8 mouse cellular contexts compared by ENCODE assay signal in the genomic region with DNA sequence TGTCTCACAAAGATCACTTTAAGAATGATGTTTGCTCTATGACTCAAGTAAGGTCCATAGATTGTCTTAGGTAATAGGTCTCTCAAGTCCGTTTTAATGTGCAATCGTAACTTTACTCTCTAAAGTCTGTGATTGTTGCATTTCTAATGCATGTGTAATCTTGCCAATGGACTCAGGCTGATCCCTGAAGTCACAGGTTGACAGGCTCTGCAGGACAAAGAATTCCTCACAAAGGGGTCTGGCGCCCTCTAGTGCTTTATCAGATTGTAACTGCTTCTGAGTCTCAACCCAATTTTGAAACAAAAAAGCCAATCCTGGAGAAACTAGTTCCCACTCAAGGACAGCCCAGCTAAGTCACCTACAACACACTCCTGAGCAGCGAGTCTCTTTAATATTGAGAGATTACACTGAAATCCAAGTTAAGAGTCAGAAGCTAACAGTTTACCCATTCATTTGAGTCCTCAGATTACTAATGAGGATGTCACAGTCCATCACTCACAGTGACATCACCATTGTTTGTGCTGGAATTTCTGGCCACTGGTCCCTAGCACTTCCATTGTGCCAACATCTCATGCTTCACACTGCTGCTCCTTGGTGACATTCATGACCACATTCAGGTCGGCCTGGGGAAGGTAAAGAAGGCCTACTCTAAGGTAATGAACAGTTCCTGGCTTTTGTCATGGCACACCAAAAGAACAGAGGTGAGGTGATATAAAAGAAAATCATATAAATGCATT. TPM values are rescaled to one million over a fixed set of nuclear protein-coding genes. Genes with fewer than 3 reads are reported as not detected.
A peak's percentile ranks its signal among the peaks of the same experiment; 100 is the strongest.
DNase-seq lines count a peak whose midpoint lies in the region; ATAC-seq and TF ChIP-seq lines count a peak whose summit lies in the region.

No protein-coding gene starts in this region.

- no peak overlapping the region for H3K9ac ChIP-seq in heart, adult 2 months (ENCODE audit: low read depth, low read length)
- H3K9ac ChIP-seq in heart, embryonic 12.5 days = no peak overlapping the region
- no peak overlapping the region for H3K9ac ChIP-seq in forebrain, embryonic 16.5 days (replicated peaks; ENCODE audit: low read depth, low read length)
- H3K9ac ChIP-seq in hindbrain, embryonic 15.5 days = no peak overlapping the region

- no peak overlapping the region for H3K27ac ChIP-seq in heart, adult 2 months
- no peak overlapping the region for H3K27ac ChIP-seq in heart, embryonic 12.5 days (ENCODE audit: poor library complexity, severe bottlenecking)
- no peak overlapping the region for H3K27ac ChIP-seq in forebrain, embryonic 16.5 days (ENCODE audit: low read length)
- H3K27ac ChIP-seq in hindbrain, embryonic 15.5 days (replicated peaks) = no peak overlapping the region

- intact Hi-C loops in heart, adult 2 months (cut with DNase I) = loop anchor here (2.0 kb wide), 1 partner anchor 1608 kb away; no protein-coding TSS in a partner anchor

- no peak for ATAC-seq in heart, embryonic 12.5 days (ENCODE audit: insufficient number of reproducible peaks, low FRiP score)
- ATAC-seq in forebrain, embryonic 16.5 days = peak; percentile 61
- peak; percentile 59 for ATAC-seq in hindbrain, embryonic 15.5 days (ENCODE audit: low FRiP score, low read depth)

- H3K36me3 ChIP-seq in heart, adult 2 months (ENCODE audit: control insufficient read depth, insufficient read depth, low read length) = no peaks in the 10 kb centered on the region
- no peaks in the 10 kb centered on the region for H3K36me3 ChIP-seq in heart, embryonic 12.5 days
- H3K36me3 ChIP-seq in forebrain, embryonic 16.5 days (ENCODE audit: control insufficient read depth, insufficient read depth) = no peaks in the 10 kb centered on the region
- no peaks in the 10 kb centered on the region for H3K36me3 ChIP-seq in hindbrain, embryonic 15.5 days

- H3K4me2 ChIP-seq in heart, embryonic 12.5 days = no peak overlapping the region
- no peak overlapping the region for H3K4me2 ChIP-seq in forebrain, embryonic 16.5 days (ENCODE audit: low read length)
- no peak overlapping the region for H3K4me2 ChIP-seq in hindbrain, embryonic 15.5 days

- peak; percentile 91 for TF ChIP-seq CTCF in heart, adult 2 months (IDR thresholded peaks at IDR 0.05)

- no peaks in the 10 kb centered on the region for H3K27me3 ChIP-seq in heart, adult 2 months (ENCODE audit: control insufficient read depth, insufficient read depth, low read length)
- no peaks in the 10 kb centered on the region for H3K27me3 ChIP-seq in heart, embryonic 12.5 days (replicated peaks)
- H3K27me3 ChIP-seq in forebrain, embryonic 16.5 days (replicated peaks; ENCODE audit: control insufficient read depth, insufficient read depth, low read length) = no peaks in the 10 kb centered on the region
- H3K27me3 ChIP-seq in hindbrain, embryonic 15.5 days = no peaks in the 10 kb centered on the region

- WGBS in heart, adult 2 months = 16% methylated on average over 5 of the region's 5 CpGs
- WGBS in heart, embryonic 12.5 days = 18% methylated on average over 5 of the region's 5 CpGs
- 11% methylated on average over 5 of the region's 5 CpGs for whole genome bisulfite sequencing in forebrain, embryonic 16.5 days
- WGBS in hindbrain, embryonic 15.5 days = 4% methylated on average over 5 of the region's 5 CpGs

- no peaks in the 10 kb centered on the region for H3K4me1 ChIP-seq in heart, adult 2 months (ENCODE audit: control insufficient read depth, insufficient read depth, low read length)
- H3K4me1 ChIP-seq in heart, embryonic 12.5 days (replicated peaks) = peaks cover 9% of the 10 kb centered on the region; the same call in 1 of the 2 replicates
- H3K4me1 ChIP-seq in forebrain, embryonic 16.5 days (replicated peaks; ENCODE audit: control insufficient read depth, insufficient read depth, low read length) = no peaks in the 10 kb centered on the region
- H3K4me1 ChIP-seq in hindbrain, embryonic 15.5 days (replicated peaks) = no peaks in the 10 kb centered on the region

- H3K9me3 ChIP-seq in heart, embryonic 12.5 days (replicated peaks) = no peaks in the 10 kb centered on the region
- H3K9me3 ChIP-seq in forebrain, embryonic 16.5 days (ENCODE audit: control insufficient read depth, low read length) = no peaks in the 10 kb centered on the region
- no peaks in the 10 kb centered on the region for H3K9me3 ChIP-seq in hindbrain, embryonic 15.5 days

- no peak for TF ChIP-seq POLR2A in heart, adult 2 months (IDR thresholded peaks at IDR 0.05; ENCODE audit: insufficient read depth, low read depth, low read length)

- TF ChIP-seq EP300 in heart, adult 2 months (IDR thresholded peaks at IDR 0.05; ENCODE audit: insufficient read depth, low read depth, low read length) = 0 out of 2 replicates have a peak, but pooled peaks have one; percentile 41

- no peaks in the 10 kb centered on the region for H3K79me2 ChIP-seq in heart, adult 2 months (replicated peaks; ENCODE audit: control insufficient read depth, insufficient read depth, low read length)

- DNase-seq in heart, adult 2 months = peak; percentile 50 to 56
- peak; percentile 77 to 81 for DNase-seq in cerebellum, adult 18-20 months
- peak; percentile 52 to 71 for DNase-seq in layer of hippocampus, postnatal 25 days (ENCODE audit: extremely low spot score in 1 of 2, low spot score in 1 of 2)
- peak; percentile 89 for DNase-seq in mesoderm, embryonic 11.5 days (ENCODE audit: low read depth, low spot score)
- peak; percentile 55 for DNase-seq in right cerebral cortex, postnatal 25 days

- H3K4me3 ChIP-seq in heart, adult 2 months = no peak overlapping the region
- no peak overlapping the region for H3K4me3 ChIP-seq in heart, embryonic 12.5 days
- no peak overlapping the region for H3K4me3 ChIP-seq in forebrain, embryonic 16.5 days (replicated peaks; ENCODE audit: low read length)
- no peak overlapping the region for H3K4me3 ChIP-seq in hindbrain, embryonic 15.5 days

RNA-seq across cellular contexts. Expression of gene Rbm43, which starts 19.9 kb away (rescaled TPM):
- 1 to 10 TPM; 3.9 to 4.0 TPM for total RNA-seq in heart, adult 2 months (2021)
- 3.6 and 4.5 TPM in 2 replicates for polyA plus RNA-seq in heart, adult 2 months (2012; rRNA removed)
- polyA plus RNA-seq in heart, embryonic 12.5 days (2016; fragmentation: Nextera tagmentation; extraction: Ambion mirVana) = 11.7 and 12.7 TPM in 2 replicates
- polyA plus RNA-seq in forebrain, embryonic 16.5 days (2015; fragmentation: Nextera tagmentation; extraction: Ambion mirVana) = 6.1 and 6.8 TPM in 2 replicates
- 7.1 and 7.8 TPM in 2 replicates for polyA plus RNA-seq in hindbrain, embryonic 15.5 days (2015; fragmentation: Nextera tagmentation; extraction: Ambion mirVana)
- total RNA-seq in layer of hippocampus, postnatal 25 days (2021) = 10 to 100 TPM; 16.9 to 21.7 TPM

RNA-seq across cellular contexts. Expression of gene Nmi, which starts 58.2 kb away (rescaled TPM):
- 1 to 10 TPM; 5.1 to 6.7 TPM for total RNA-seq in heart, adult 2 months (2021)
- polyA plus RNA-seq in heart, adult 2 months (2012; rRNA removed) = 3.2 and 6.9 TPM in 2 replicates
- polyA plus RNA-seq in heart, embryonic 12.5 days (2016; fragmentation: Nextera tagmentation; extraction: Ambion mirVana) = 10.5 and 14.0 TPM in 2 replicates
- polyA plus RNA-seq in forebrain, embryonic 16.5 days (2015; fragmentation: Nextera tagmentation; extraction: Ambion mirVana) = 4.9 and 7.2 TPM in 2 replicates
- polyA plus RNA-seq in hindbrain, embryonic 15.5 days (2015; fragmentation: Nextera tagmentation; extraction: Ambion mirVana) = 4.4 and 5.0 TPM in 2 replicates
- total RNA-seq in layer of hippocampus, postnatal 25 days (2021) = 1 to 10 TPM; 1.8 to 2.3 TPM
